Mouse (Mus musculus): ENCODE data around the gene Rbm4b.
"Not testable (repeated sequence)": the region's sequence is repeated elsewhere in the genome, so short reads cannot be mapped to it uniquely, and the experiment has no call there.

- TF ChIP-seq GATA1 (IDR thresholded peaks at IDR 0.05; ENCODE audit: borderline replicate concordance, low read length); FLI1 (IDR thresholded peaks at IDR 0.05; ENCODE audit: low read length): not testable (repeated sequence)
These were observed 4.2 kb downstream of the Rbm4b start for GRCm38 (mm10) chr19:4760544-4760943.
